Mouse (Mus musculus) lung, embryonic 16.5 days (tissue): ENCODE results near the gene Klf4. TPM values are rescaled to one million over a fixed set of nuclear protein-coding genes. Genes with fewer than 3 reads are reported as not detected.
A peak's percentile ranks its signal among the peaks of the same experiment; 100 is the strongest.

Source experiments
- ATAC-seq: fragments of 200-750 bp; cut with Nextera tagmentation; 2 replicates; pipeline ENCODE4 v1.8.0; 2017; ENCODE audit warnings: low read depth, mild to moderate bottlenecking, moderate library complexity
- H3K27ac ChIP-seq: fragments of 300-500 bp; sonication (generic); 2 replicates; pipeline ENCODE4 v1.5.1; 2014; ENCODE audit warnings: mild to moderate bottlenecking, control low read depth, low read length
- H3K27me3 ChIP-seq: fragments of 300-500 bp; sonication (generic); 2 replicates; pipeline ENCODE4 v1.6.1; 2014; ENCODE audit warnings: low read depth, low read length, mixed read lengths; ENCODE audit not compliant: control insufficient read depth, insufficient read depth
- H3K36me3 ChIP-seq: fragments of 300-500 bp; sonication (generic); 2 replicates; pipeline ENCODE4 v1.6.1; 2014; ENCODE audit warnings: low read length; ENCODE audit not compliant: control insufficient read depth, insufficient read depth
- H3K4me1 ChIP-seq: fragments of 300-500 bp; sonication (generic); replicated peaks from 2 replicates; pipeline ENCODE4 v1.6.1; 2014; ENCODE audit warnings: low read length, mixed read lengths; ENCODE audit not compliant: control insufficient read depth, insufficient read depth
- H3K4me2 ChIP-seq: fragments of 300-500 bp; sonication (generic); 2 replicates; pipeline ENCODE4 v1.6.1; 2014; ENCODE audit warnings: low read depth, low read length, control low read depth
- H3K4me3 ChIP-seq: fragments of 300-500 bp; sonication (generic); 2 replicates; pipeline ENCODE4 v1.5.1; 2014; ENCODE audit warnings: mild to moderate bottlenecking, low read length, control low read depth
- H3K9ac ChIP-seq: fragments of 300-500 bp; sonication (generic); 2 replicates; pipeline ENCODE4 v1.6.1; 2014; ENCODE audit warnings: low read length, control low read depth
- H3K9me3 ChIP-seq: fragments of 300-500 bp; sonication (generic); 2 replicates; pipeline ENCODE4 v1.6.1; 2016; ENCODE audit warnings: low read length; ENCODE audit not compliant: control insufficient read depth
- WGBS: fragments of 180-500 bp; shearing (Covaris S2); extraction: QIAGEN DNeasy Blood & Tissue Kit; methylation state at CpG from one replicate; pipeline ENCODE4 v1.1.7; 2014; 5-methylcytosine and 5-hydroxymethylcytosine counted together
- polyA plus RNA-seq: library from polyadenylated mRNA; unstranded; fragments of >200 nt; fragmentation: Nextera tagmentation; extraction: Ambion mirVana; gene quantifications from 2 replicates; pipeline ENCODE4 v1.2.1, GENCODE M21; 2015

The Klf4 gene
- 8.9 and 9.4 TPM in 2 replicates for polyA plus RNA-seq

GRCm38 (mm10) chr4:55532407-55533195 is at the start of gene Klf4:
Gene Klf4 (minus strand): TSS chr4:55532466.
- Histone ChIP-seq H3K4me1 (peaks cover 18% of the 10 kb centered on the region), H3K36me3 (no peaks in the 10 kb centered on the region), H3K9me3 (no peaks in the 10 kb centered on the region), H3K9ac (peak within 1 kb of the TSS; percentile 81), H3K27ac (peak within 1 kb of the TSS; percentile 96), H3K27me3 (peaks cover 3% of the 10 kb centered on the region), H3K4me2 (peak within 1 kb of the TSS; percentile 94), H3K4me3 (peak within 1 kb of the TSS; percentile 69)
- peak; percentile 90 for ATAC-seq
- 0% methylated on average over 45 of the region's 99 CpGs for WGBS

GRCm38 (mm10) chr4:55571432-55571831 is 39.2 kb upstream of the Klf4 start:
- H3K27ac ChIP-seq: no peak overlapping the region
- no peak for ATAC-seq
- no peak overlapping the region for H3K9ac ChIP-seq
- no peaks in the 10 kb centered on the region for H3K9me3 ChIP-seq
- no peaks in the 10 kb centered on the region for H3K36me3 ChIP-seq
- no peak overlapping the region for H3K4me3 ChIP-seq
- H3K27me3 ChIP-seq: no peaks in the 10 kb centered on the region
- H3K4me1 ChIP-seq: no peaks in the 10 kb centered on the region
- 38% methylated on average over 2 of the region's 2 CpGs for WGBS
- H3K4me2 ChIP-seq: no peak overlapping the region

- no peaks in the 10 kb centered on the region for H3K36me3 ChIP-seq
- H3K4me3 ChIP-seq: no peak overlapping the region
- H3K4me2 ChIP-seq: no peak overlapping the region
- no peak overlapping the region for H3K9ac ChIP-seq
- H3K27me3 ChIP-seq: no peaks in the 10 kb centered on the region
- 78% methylated on average over 9 of the region's 9 CpGs for WGBS
- no peak for ATAC-seq
- no peaks in the 10 kb centered on the region for H3K9me3 ChIP-seq
- no peaks in the 10 kb centered on the region; the same call in 1 of the 2 replicates for H3K4me1 ChIP-seq
- no peak overlapping the region for H3K27ac ChIP-seq
Measured at GRCm38 (mm10) chr4:55567986-55568385, 35.7 kb upstream of the Klf4 start.

- Histone ChIP-seq H3K36me3 (no peaks in the 10 kb centered on the region), H3K27me3 (no peaks in the 10 kb centered on the region), H3K4me3 (no peak overlapping the region), H3K9ac (no peak overlapping the region), H3K4me1 (no peaks in the 10 kb centered on the region; the same call in 1 of the 2 replicates), H3K4me2 (no peak overlapping the region), H3K9me3 (no peaks in the 10 kb centered on the region), H3K27ac (no peak overlapping the region)
- WGBS: 68% methylated on average over 5 of the region's 5 CpGs
- ATAC-seq: no peak
Measured at GRCm38 (mm10) chr4:55567575-55567974, 35.3 kb upstream of the Klf4 start.

- no peaks in the 10 kb centered on the region; the same call in 1 of the 2 replicates for H3K4me1 ChIP-seq
- 0 out of 2 replicates have a peak, but pooled peaks cover 2% of the 10 kb centered on the region for H3K9me3 ChIP-seq
- no peak overlapping the region for H3K4me3 ChIP-seq
- H3K9ac ChIP-seq: no peak overlapping the region
- H3K27ac ChIP-seq: no peak overlapping the region
- no peak for ATAC-seq
- no peak overlapping the region for H3K4me2 ChIP-seq
- WGBS: 84% methylated on average over 2 of the region's 2 CpGs
- no peaks in the 10 kb centered on the region for H3K27me3 ChIP-seq
- no peaks in the 10 kb centered on the region for H3K36me3 ChIP-seq
Measured at GRCm38 (mm10) chr4:55564317-55564716, 32.1 kb upstream of the Klf4 start.

GRCm38 (mm10) chr4:55563050-55563449 is 30.8 kb upstream of the Klf4 start:
- 63% methylated on average over 8 of the region's 8 CpGs for WGBS
- H3K27ac ChIP-seq: no peak overlapping the region
- ATAC-seq: no peak
- no peaks in the 10 kb centered on the region for H3K36me3 ChIP-seq
- no peak overlapping the region for H3K4me3 ChIP-seq
- no peaks in the 10 kb centered on the region; the same call in 1 of the 2 replicates for H3K4me1 ChIP-seq
- H3K27me3 ChIP-seq: no peaks in the 10 kb centered on the region
- no peak overlapping the region for H3K4me2 ChIP-seq
- no peak overlapping the region for H3K9ac ChIP-seq
- H3K9me3 ChIP-seq: 0 out of 2 replicates have a peak, but pooled peaks cover 2% of the 10 kb centered on the region

- Histone ChIP-seq H3K9ac (no peak overlapping the region), H3K36me3 (no peaks in the 10 kb centered on the region), H3K27ac (no peak overlapping the region), H3K4me3 (no peak overlapping the region), H3K9me3 (0 out of 2 replicates have a peak, but pooled peaks cover 2% of the 10 kb centered on the region), H3K27me3 (no peaks in the 10 kb centered on the region), H3K4me1 (no peaks in the 10 kb centered on the region; the same call in 1 of the 2 replicates), H3K4me2 (no peak overlapping the region)
- ATAC-seq: no peak
- 70% methylated on average over 3 of the region's 3 CpGs for WGBS
Measured at GRCm38 (mm10) chr4:55562062-55562461, 29.8 kb upstream of the Klf4 start.

- no peak for ATAC-seq
- H3K4me1 ChIP-seq: no peaks in the 10 kb centered on the region
- no peak overlapping the region for H3K9ac ChIP-seq
- no peaks in the 10 kb centered on the region for H3K27me3 ChIP-seq
- H3K4me3 ChIP-seq: no peak overlapping the region
- H3K27ac ChIP-seq: no peak overlapping the region
- no peak overlapping the region for H3K4me2 ChIP-seq
- WGBS: 73% methylated on average over 12 of the region's 12 CpGs
- no peaks in the 10 kb centered on the region for H3K36me3 ChIP-seq
- H3K9me3 ChIP-seq: no peaks in the 10 kb centered on the region
Measured at GRCm38 (mm10) chr4:55546869-55547268, 14.6 kb upstream of the Klf4 start.

- WGBS: 58% methylated on average over 2 of the region's 2 CpGs
- Histone ChIP-seq H3K9me3 (no peaks in the 10 kb centered on the region), H3K36me3 (no peaks in the 10 kb centered on the region), H3K4me2 (no peak overlapping the region), H3K27ac (no peak overlapping the region), H3K4me3 (no peak overlapping the region), H3K27me3 (no peaks in the 10 kb centered on the region), H3K4me1 (no peaks in the 10 kb centered on the region), H3K9ac (no peak overlapping the region)
- no peak for ATAC-seq
Measured at GRCm38 (mm10) chr4:55542753-55543152, 10.5 kb upstream of the Klf4 start.
